Mouse (Mus musculus): ENCODE measurements around the gene Map1lc3b.

DNA sequence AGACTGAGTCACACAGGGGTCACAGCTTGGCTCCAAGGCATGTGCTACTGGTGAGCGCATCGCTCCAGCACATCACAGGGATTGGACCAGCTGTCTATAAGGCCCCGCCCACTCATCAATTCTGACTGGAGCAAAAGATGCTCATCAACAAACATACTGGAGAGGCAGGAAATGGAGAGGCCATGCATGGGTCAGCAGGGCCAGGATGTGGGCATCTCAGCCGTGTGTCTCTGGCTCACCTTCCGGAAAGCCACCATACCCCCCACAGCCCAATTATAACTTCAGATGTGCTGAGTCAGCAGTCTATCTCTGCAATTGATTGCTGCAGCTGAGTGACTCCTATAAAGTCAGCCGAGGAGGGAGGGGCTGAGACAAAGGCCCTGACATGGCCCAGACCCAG, 21.8 kb upstream of the Map1lc3b start:
- TF ChIP-seq MAFK (IDR thresholded peaks at IDR 0.05; ENCODE audit: borderline replicate concordance, low read depth, low read length) (peak; percentile 90), ZC3H11A (IDR thresholded peaks at IDR 0.05; ENCODE audit: low read depth, low read length) (no peak)
